Mouse (Mus musculus): ENCODE results near the gene Plekhh3. TPM values are rescaled to one million over a fixed set of nuclear protein-coding genes. Genes with fewer than 3 reads are reported as not detected.
A peak's percentile ranks its signal among the peaks of the same experiment; 100 is the strongest.

The Plekhh3 gene
- total and polyA plus RNA-seq, 2 experiments from 2014 or later = 5.3 to 10.2 TPM

DNA sequence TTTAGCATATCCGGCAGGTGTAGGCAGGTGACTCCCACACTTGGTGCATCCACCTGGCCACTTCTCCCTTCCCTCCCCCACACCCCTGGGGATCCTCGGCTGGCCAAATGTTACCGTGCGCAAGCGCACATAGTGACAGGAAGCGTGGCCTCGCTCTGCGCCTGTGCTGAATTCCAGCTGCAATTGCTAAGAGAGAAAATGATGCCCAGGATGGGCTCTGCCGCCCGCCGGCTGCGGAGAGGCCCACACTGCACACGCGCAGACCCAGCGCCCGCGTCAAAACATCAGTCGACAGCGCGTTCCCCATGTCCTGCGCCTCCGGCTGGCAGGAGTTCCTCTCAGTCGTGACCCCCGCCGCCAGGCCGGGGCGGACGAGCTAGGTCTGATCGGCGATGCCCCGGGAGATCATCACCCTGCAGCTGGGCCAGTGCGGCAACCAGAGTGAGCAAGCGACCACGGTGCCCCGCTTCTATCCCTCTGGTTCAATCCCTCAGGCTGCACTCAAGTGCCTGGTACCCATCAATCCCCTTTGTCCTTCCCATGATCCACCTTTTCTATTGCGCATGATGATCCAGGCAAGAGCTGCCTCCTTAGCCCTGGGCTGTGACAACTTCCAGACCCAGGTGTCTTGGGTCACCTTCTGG, 15.3 kb downstream of the Plekhh3 start, which contains the start of gene Tubg2:
TSS of gene Tubg2 (plus strand) at position 180 of the 644 bp plus-strand sequence.
- ATAC-seq (peak; percentile 97), DNase-seq (peak; percentile 89)
- no peaks in the 10 kb centered on the region for H3K4me1 ChIP-seq (ENCODE audit: insufficient read depth)
- H3K4me2 ChIP-seq (ENCODE audit: low read depth) = peak within 1 kb of the TSS; percentile 84
- H3K9ac ChIP-seq = peak within 1 kb of the TSS; percentile 73
- 0 out of 2 replicates have a peak, but pooled peaks have one; percentile 1 for TF ChIP-seq CTCF (IDR thresholded peaks at IDR 0.05; ENCODE audit: low read depth)
- WGBS = 2% methylated on average over 36 of the region's 36 CpGs
- peak within 1 kb of the TSS; percentile 82 for H3K27ac ChIP-seq (ENCODE audit: low read depth, low read length)
- H3K4me3 ChIP-seq (ENCODE audit: low read depth, low read length) = peak within 1 kb of the TSS; percentile 45
- H3K27me3 ChIP-seq (ENCODE audit: insufficient read depth, low read length) = no peaks in the 10 kb centered on the region
- H3K9me3 ChIP-seq (ENCODE audit: low read length) = no peaks in the 10 kb centered on the region
- no peaks in the 10 kb centered on the region for H3K36me3 ChIP-seq (ENCODE audit: insufficient read depth)

DNA sequence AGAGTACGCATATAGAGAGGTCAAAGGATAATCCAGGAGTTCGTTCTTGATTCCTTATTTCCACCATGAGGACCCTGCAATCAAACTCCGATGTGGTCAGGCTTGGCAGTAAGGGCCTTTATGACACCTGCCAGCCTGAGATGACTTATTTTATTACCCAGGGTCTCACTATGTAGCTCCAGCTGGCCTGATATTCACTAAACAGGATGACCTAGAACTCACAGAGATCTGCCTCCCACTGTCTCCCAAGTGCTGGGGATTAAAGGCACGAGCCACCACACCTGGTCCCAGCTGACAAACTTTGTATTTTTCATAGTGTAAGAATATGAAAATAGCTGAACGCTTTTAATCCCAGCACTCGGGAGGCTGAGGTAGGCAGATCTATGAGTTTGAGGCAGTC, 16.0 kb downstream of the Plekhh3 start:
- no peak for DNase-seq
- no peak overlapping the region for H3K27ac ChIP-seq (ENCODE audit: low read depth, low read length)
- H3K4me1 ChIP-seq (ENCODE audit: insufficient read depth) = no peaks in the 10 kb centered on the region
- no peaks in the 10 kb centered on the region for H3K27me3 ChIP-seq (ENCODE audit: insufficient read depth, low read length)
- no peak for TF ChIP-seq CTCF (IDR thresholded peaks at IDR 0.05; ENCODE audit: low read depth)
- H3K9ac ChIP-seq = no peak overlapping the region
- H3K36me3 ChIP-seq (ENCODE audit: insufficient read depth) = no peaks in the 10 kb centered on the region
- WGBS = 71% methylated on average over 6 of the region's 6 CpGs
- no peaks in the 10 kb centered on the region for H3K9me3 ChIP-seq (ENCODE audit: low read length)
- H3K4me3 ChIP-seq (ENCODE audit: low read depth, low read length) = no peak overlapping the region
- ATAC-seq = no peak
- peak overlapping the region; percentile 84 for H3K4me2 ChIP-seq (ENCODE audit: low read depth)

DNA sequence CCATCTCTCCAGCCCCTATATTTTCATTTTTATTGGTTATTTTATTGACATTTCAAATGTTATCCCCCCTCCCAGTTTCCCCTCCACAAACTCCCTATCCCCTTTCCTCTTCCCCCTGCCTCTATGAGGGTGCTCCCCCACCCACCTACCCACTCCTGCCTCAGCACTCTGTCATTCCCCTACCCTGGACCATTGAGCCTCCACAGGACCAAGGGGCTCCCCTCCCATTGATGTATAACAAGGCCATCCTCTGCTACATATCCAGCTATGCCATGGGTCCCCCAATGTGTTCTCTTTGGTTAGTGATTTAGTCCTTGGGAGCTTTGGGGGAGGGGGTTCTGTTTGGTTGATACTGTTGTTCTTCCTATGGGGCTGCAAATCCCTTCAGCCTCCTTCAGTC, 16.5 kb downstream of the Plekhh3 start:
- H3K4me3 ChIP-seq (ENCODE audit: low read depth, low read length) = no peak overlapping the region
- H3K27ac ChIP-seq (ENCODE audit: low read depth, low read length) = no peak overlapping the region
- H3K4me2 ChIP-seq (ENCODE audit: low read depth) = no peak overlapping the region
- no peak overlapping the region for H3K9ac ChIP-seq
- no peaks in the 10 kb centered on the region for H3K27me3 ChIP-seq (ENCODE audit: insufficient read depth, low read length)
- no peaks in the 10 kb centered on the region for H3K4me1 ChIP-seq (ENCODE audit: insufficient read depth)
- no peaks in the 10 kb centered on the region for H3K36me3 ChIP-seq (ENCODE audit: insufficient read depth)
- ATAC-seq (no peak), DNase-seq (no peak)
- no peak for TF ChIP-seq CTCF (IDR thresholded peaks at IDR 0.05; ENCODE audit: low read depth)
- no peaks in the 10 kb centered on the region for H3K9me3 ChIP-seq (ENCODE audit: low read length)

- no peak for ATAC-seq
- Histone ChIP-seq H3K4me3 (ENCODE audit: low read depth, low read length) (no peak overlapping the region), H3K36me3 (ENCODE audit: insufficient read depth) (no peaks in the 10 kb centered on the region), H3K4me1 (ENCODE audit: insufficient read depth) (no peaks in the 10 kb centered on the region), H3K4me2 (ENCODE audit: low read depth) (no peak overlapping the region), H3K9ac (no peak overlapping the region), H3K27me3 (ENCODE audit: insufficient read depth, low read length) (no peaks in the 10 kb centered on the region), H3K27ac (ENCODE audit: low read depth, low read length) (no peak overlapping the region), H3K9me3 (ENCODE audit: low read length) (no peaks in the 10 kb centered on the region)
- 94% methylated on average over 1 of the region's 1 CpGs for WGBS
- TF ChIP-seq CTCF (IDR thresholded peaks at IDR 0.05; ENCODE audit: low read depth) = no peak
- no peak for DNase-seq
Measured at GRCm38 (mm10) chr11:101152825-101153224, 18.3 kb downstream of the Plekhh3 start.

DNA sequence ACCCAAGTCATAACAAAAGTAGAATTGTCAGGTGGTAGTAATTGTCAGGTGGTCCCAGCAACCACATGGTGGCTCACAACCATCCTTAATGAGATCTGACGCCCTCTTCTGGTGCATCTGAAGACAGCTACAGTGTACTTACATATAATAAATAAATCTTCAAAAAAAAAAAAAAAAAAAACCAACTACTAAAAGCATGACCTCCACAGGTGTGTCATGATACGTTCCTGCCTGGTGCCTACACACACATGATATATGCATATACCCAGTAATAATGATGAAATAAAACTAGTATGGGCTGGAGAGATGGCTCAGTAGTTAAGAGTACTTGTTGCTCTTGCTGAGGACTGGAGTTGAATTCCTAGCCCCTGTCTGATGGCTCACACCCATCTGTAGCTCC, 20.1 kb downstream of the Plekhh3 start:
- Histone ChIP-seq H3K4me2 (ENCODE audit: low read depth) (no peak overlapping the region), H3K4me1 (ENCODE audit: insufficient read depth) (no peaks in the 10 kb centered on the region), H3K27me3 (ENCODE audit: insufficient read depth, low read length) (no peaks in the 10 kb centered on the region), H3K27ac (ENCODE audit: low read depth, low read length) (no peak overlapping the region), H3K4me3 (ENCODE audit: low read depth, low read length) (no peak overlapping the region), H3K36me3 (ENCODE audit: insufficient read depth) (no peaks in the 10 kb centered on the region), H3K9ac (no peak overlapping the region), H3K9me3 (ENCODE audit: low read length) (no peaks in the 10 kb centered on the region)
- DNase-seq (no peak), ATAC-seq (no peak)
- no peak for TF ChIP-seq CTCF (IDR thresholded peaks at IDR 0.05; ENCODE audit: low read depth)
- 47% methylated on average over 2 of the region's 2 CpGs for WGBS

DNA sequence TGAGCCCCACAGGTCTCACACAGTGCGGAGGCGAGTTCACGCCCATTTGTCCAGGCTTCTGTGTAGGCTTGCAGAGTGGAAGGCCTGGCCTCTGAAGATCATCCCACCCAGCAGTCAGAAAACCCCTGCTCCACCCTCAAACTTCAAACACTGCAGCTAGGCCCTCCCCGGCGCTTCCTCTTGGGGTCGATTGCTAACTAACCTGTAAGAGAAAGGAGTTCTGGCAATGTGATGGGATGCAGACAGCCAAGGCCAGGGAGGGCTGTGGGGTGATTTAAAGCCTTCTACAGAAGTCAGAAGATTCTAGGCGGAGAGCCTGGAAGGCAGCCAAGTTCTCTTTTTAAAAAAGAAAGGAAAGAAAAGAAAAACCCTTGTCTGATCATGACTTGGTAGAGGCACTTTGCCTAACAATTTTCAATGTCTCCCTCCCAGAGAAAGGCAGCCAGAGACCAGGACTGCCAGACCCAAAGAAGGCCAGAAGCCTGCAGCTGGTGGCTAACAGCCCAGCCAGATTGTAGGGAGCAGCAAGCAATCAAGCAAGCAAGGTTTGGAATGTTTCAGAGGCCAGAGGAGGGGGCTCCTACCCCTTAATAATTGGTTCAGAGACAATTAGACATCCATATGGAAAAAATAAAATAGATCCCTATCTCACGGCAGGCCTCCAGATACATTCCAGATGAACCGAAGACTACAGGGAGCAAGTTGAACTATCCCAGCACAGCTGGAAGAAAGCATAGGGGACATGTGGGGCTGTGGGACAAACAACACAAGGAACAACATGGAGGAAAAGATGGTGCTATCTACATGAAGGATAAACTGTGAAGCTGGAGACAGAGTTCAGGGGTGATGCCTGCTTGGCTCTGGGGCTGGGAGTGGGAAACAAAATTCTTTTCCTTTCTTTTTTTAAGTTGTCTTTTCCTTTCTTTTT, 21.7 kb downstream of the Plekhh3 start:
- Histone ChIP-seq H3K27ac (ENCODE audit: low read depth, low read length) (no peak overlapping the region), H3K9ac (no peak overlapping the region), H3K9me3 (ENCODE audit: low read length) (no peaks in the 10 kb centered on the region), H3K27me3 (ENCODE audit: insufficient read depth, low read length) (no peaks in the 10 kb centered on the region), H3K4me2 (ENCODE audit: low read depth) (no peak overlapping the region), H3K36me3 (ENCODE audit: insufficient read depth) (no peaks in the 10 kb centered on the region), H3K4me1 (ENCODE audit: insufficient read depth) (peaks cover 2% of the 10 kb centered on the region; the same call in 1 of the 2 replicates), H3K4me3 (ENCODE audit: low read depth, low read length) (no peak overlapping the region)
- TF ChIP-seq CTCF (IDR thresholded peaks at IDR 0.05; ENCODE audit: low read depth) = no peak
- DNase-seq (no peak), ATAC-seq (no peak)
- WGBS = 38% methylated on average over 9 of the region's 9 CpGs

- H3K9ac ChIP-seq = no peak overlapping the region
- no peaks in the 10 kb centered on the region for H3K9me3 ChIP-seq (ENCODE audit: low read length)
- ATAC-seq (no peak), DNase-seq (no peak)
- peaks cover 2% of the 10 kb centered on the region; the same call in 1 of the 2 replicates for H3K4me1 ChIP-seq (ENCODE audit: insufficient read depth)
- WGBS = 71% methylated on average over 10 of the region's 10 CpGs
- no peak overlapping the region for H3K27ac ChIP-seq (ENCODE audit: low read depth, low read length)
- H3K4me3 ChIP-seq (ENCODE audit: low read depth, low read length) = no peak overlapping the region
- no peaks in the 10 kb centered on the region for H3K36me3 ChIP-seq (ENCODE audit: insufficient read depth)
- H3K4me2 ChIP-seq (ENCODE audit: low read depth) = no peak overlapping the region
- H3K27me3 ChIP-seq (ENCODE audit: insufficient read depth, low read length) = no peaks in the 10 kb centered on the region
- no peak for TF ChIP-seq CTCF (IDR thresholded peaks at IDR 0.05; ENCODE audit: low read depth)
Measured at GRCm38 (mm10) chr11:101148751-101149150, 22.4 kb downstream of the Plekhh3 start.
